Mouse (Mus musculus) liver, embryonic 14.5 days (tissue): ENCODE data around the gene Nepro.

ENCODE experiments used
- CTCF ChIP-seq: IDR thresholded peaks from 2 replicates; pipeline ENCODE4 v1.5.1; 2016; ENCODE audit warnings: antibody characterized with exemption, low read depth, control low read depth
- EP300 ChIP-seq: IDR thresholded peaks from 2 replicates; pipeline ENCODE4 v1.6.1; 2016; ENCODE audit warnings: antibody characterized with exemption, low read depth

GRCm38 (mm10) chr16:44778538-44779147 is 54.5 kb downstream of the Nepro start:
- TF ChIP-seq CTCF (no peak), EP300 (no peak)
